Mouse (Mus musculus) forebrain, embryonic 10.5 days (tissue): ENCODE results near the gene Btbd19. TPM values are rescaled to one million over a fixed set of nuclear protein-coding genes. Genes with fewer than 3 reads are reported as not detected.

Source experiments
- DNase-seq: peaks from one replicate; pipeline ENCODE4 v3.0.0-alpha.2; 2017; ENCODE audit warnings: low spot score; ENCODE audit errors: extremely low spot score
- H3K27ac ChIP-seq: fragments of 300-500 bp; sonication (generic); 2 replicates; pipeline ENCODE4 v1.5.1; 2016; ENCODE audit warnings: mild to moderate bottlenecking
- H3K27me3 ChIP-seq: fragments of 300-500 bp; sonication (generic); 2 replicates; pipeline ENCODE4 v1.6.1; 2016; ENCODE audit warnings: mild to moderate bottlenecking; ENCODE audit not compliant: poor library complexity, severe bottlenecking
- H3K36me3 ChIP-seq: fragments of 300-500 bp; sonication (generic); replicated peaks from 2 replicates; pipeline ENCODE4 v1.6.1; 2016; ENCODE audit warnings: mild to moderate bottlenecking, moderate library complexity
- H3K4me1 ChIP-seq: fragments of 300-500 bp; sonication (generic); 2 replicates; pipeline ENCODE4 v1.6.1; 2016
- H3K4me3 ChIP-seq: fragments of 300-500 bp; sonication (generic); 2 replicates; pipeline ENCODE4 v1.5.1; 2016; ENCODE audit warnings: mild to moderate bottlenecking, moderate library complexity
- H3K9me3 ChIP-seq: fragments of 300-500 bp; sonication (generic); 2 replicates; pipeline ENCODE4 v1.6.1; 2016; ENCODE audit warnings: mild to moderate bottlenecking, moderate library complexity
- WGBS: fragments of 180-500 bp; shearing (Covaris S2); methylation state at CpG from one replicate; pipeline ENCODE4 v1.1.7; 2016; 5-methylcytosine and 5-hydroxymethylcytosine counted together
- polyA plus RNA-seq: library from polyadenylated mRNA; unstranded; fragments of >200 nt; fragmentation: Nextera tagmentation; extraction: Ambion mirVana; gene quantifications from 2 replicates; pipeline ENCODE4 v1.2.1, GENCODE M21; 2016

Btbd19 gene
- polyA plus RNA-seq, 1 experiment from 2014 or later: 5.3 TPM

DNA sequence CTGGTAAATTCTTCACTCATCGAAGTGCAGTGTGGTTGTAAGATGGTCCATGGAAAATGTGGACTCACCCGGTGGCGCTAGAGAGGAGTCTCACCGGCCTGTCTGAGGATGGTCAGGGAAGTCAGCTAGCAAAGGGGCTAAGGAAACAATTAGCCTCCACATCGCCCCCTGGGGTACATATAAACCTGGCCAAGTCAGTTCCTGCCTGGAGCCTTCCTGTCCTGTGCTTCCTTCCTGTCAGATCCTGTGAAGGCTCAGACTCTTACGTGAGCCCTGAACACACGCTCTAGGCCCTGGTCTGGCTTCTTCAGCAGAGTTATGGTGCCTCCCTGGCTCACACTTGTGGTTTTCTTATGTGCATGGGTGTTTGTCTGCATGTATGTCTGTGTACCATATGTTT, 24.3 kb downstream of the Btbd19 start:
- H3K27ac ChIP-seq: no peak overlapping the region

DNA sequence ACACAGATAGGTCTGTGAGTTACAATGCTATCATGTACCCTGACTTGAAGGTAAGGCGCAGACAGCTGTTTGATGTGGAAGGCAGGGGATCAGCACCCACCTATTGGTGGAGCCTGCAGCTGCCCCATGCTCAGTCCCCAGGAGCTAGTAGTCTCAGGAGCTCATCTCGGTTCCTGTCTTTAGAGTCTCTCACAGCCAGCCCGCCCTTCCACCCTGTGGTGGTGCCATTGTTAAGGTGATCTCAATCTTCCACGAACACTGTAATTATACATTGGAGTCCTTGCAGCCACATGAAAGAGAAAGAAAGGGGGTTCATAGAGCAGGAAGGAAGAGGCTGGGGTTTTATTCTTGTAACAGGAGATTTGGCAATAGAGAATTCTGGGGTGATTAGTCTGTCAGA, 25.5 kb downstream of the Btbd19 start:
- Histone ChIP-seq H3K27ac (no peak overlapping the region), H3K4me3 (no peak overlapping the region), H3K9me3 (no peaks in the 10 kb centered on the region), H3K27me3 (peaks cover 41% of the 10 kb centered on the region), H3K36me3 (peaks cover 19% of the 10 kb centered on the region), H3K4me1 (peaks cover 51% of the 10 kb centered on the region)
- 73% methylated on average over 4 of the region's 4 CpGs for WGBS
- no peak for DNase-seq

More for the DNA sequence above, 24.3 kb downstream of the Btbd19 start:
- Histone ChIP-seq H3K27me3 (peaks cover 30% of the 10 kb centered on the region), H3K36me3 (peaks cover 28% of the 10 kb centered on the region), H3K9me3 (no peaks in the 10 kb centered on the region), H3K4me1 (peaks cover 48% of the 10 kb centered on the region), H3K4me3 (no peak overlapping the region)
- DNase-seq: no peak
- 47% methylated on average over 7 of the region's 7 CpGs for WGBS

DNA sequence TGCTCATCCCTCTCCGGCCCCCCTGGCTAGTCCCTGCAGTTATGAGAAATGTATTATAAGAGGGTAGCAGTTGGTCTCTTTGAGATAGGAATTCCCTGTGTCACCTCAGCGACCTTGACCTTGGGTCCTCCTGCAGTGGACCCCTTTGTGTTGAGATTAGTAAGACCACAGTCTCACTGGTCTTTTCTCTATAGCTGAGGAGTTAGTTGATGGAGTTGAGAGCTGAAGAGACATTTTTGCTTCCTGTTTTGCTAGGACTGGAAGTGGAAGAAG, 26.8 kb downstream of the Btbd19 start:
- 72% methylated on average over 2 of the region's 2 CpGs for WGBS
- Histone ChIP-seq H3K4me3 (no peak overlapping the region), H3K27ac (peak overlapping the region; percentile 63; the same call in 1 of the 2 replicates), H3K4me1 (peaks cover 52% of the 10 kb centered on the region), H3K36me3 (peaks cover 6% of the 10 kb centered on the region), H3K9me3 (no peaks in the 10 kb centered on the region), H3K27me3 (peaks cover 49% of the 10 kb centered on the region)
- no peak for DNase-seq

DNA sequence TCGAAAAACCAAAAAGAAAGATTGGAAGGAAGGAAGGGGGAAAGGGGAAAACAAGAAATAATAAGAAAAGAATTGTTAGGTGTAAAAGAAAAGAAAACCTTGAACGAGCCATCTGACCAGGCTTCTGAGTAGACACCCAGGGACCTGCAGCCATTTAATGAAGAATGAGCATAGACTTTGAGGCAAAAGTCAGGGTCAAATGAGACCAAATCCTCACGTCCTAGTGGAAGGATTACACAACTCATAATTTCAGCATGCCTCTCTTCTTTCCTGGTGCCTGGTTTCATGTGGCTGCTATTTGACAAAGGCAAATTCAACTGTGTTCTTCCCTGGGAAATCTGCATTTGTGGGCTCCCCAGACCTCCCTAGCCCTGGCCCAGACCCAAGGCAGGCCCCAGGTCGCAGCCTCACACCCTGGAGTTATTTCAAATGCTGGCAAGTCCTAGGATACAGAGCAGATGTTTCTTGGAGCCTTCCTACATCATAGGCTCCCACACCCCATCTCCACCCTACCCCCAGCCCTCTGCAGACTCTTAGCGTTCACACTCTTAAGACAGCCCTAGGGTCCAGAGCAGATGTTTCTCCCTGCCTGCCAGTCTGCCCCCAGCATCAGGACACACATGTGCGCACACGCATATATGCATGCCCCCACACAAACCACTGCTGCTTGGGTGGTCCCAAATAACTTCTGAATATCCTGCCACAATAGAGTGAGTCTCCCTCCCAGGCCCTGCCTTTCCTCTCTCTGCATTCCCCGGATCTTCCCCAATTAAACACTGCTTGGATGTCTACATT, 27.4 kb downstream of the Btbd19 start:
- peaks cover 6% of the 10 kb centered on the region for H3K36me3 ChIP-seq
- H3K27ac ChIP-seq: peak overlapping the region; percentile 63
- DNase-seq: no peak
- H3K27me3 ChIP-seq: peaks cover 49% of the 10 kb centered on the region
- peaks cover 52% of the 10 kb centered on the region for H3K4me1 ChIP-seq
- H3K4me3 ChIP-seq: peak overlapping the region; percentile 71; the same call in 1 of the 2 replicates
- H3K9me3 ChIP-seq: no peaks in the 10 kb centered on the region
- WGBS: 70% methylated on average over 8 of the region's 8 CpGs

DNA sequence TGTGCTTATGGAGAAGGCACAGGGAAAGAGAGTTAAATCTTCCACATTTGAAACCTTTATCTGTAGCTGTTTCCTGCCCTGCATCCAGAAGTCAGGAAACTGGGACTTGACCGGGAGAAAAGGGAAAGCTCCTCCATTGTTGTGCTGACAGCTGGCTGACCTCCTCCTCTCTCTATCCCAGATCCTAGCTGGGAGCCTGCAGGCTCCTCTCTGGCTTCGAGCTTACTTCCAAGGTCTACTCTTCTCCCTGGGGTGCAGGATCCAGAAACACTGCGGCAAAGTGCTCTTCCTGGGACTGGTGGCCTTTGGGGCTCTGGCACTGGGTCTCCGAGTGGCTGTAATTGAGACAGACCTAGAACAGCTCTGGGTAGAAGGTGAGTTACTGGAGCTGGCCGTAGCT, 28.9 kb downstream of the Btbd19 start:
- H3K27me3 ChIP-seq: peaks cover 49% of the 10 kb centered on the region
- no peak for DNase-seq
- peak overlapping the region; percentile 71 for H3K4me3 ChIP-seq
- no peaks in the 10 kb centered on the region for H3K9me3 ChIP-seq
- WGBS: 16% methylated on average over 5 of the region's 5 CpGs
- H3K27ac ChIP-seq: peak overlapping the region; percentile 88
- peaks cover 6% of the 10 kb centered on the region; the same call in 1 of the 2 replicates for H3K36me3 ChIP-seq
- H3K4me1 ChIP-seq: peaks cover 48% of the 10 kb centered on the region

DNA sequence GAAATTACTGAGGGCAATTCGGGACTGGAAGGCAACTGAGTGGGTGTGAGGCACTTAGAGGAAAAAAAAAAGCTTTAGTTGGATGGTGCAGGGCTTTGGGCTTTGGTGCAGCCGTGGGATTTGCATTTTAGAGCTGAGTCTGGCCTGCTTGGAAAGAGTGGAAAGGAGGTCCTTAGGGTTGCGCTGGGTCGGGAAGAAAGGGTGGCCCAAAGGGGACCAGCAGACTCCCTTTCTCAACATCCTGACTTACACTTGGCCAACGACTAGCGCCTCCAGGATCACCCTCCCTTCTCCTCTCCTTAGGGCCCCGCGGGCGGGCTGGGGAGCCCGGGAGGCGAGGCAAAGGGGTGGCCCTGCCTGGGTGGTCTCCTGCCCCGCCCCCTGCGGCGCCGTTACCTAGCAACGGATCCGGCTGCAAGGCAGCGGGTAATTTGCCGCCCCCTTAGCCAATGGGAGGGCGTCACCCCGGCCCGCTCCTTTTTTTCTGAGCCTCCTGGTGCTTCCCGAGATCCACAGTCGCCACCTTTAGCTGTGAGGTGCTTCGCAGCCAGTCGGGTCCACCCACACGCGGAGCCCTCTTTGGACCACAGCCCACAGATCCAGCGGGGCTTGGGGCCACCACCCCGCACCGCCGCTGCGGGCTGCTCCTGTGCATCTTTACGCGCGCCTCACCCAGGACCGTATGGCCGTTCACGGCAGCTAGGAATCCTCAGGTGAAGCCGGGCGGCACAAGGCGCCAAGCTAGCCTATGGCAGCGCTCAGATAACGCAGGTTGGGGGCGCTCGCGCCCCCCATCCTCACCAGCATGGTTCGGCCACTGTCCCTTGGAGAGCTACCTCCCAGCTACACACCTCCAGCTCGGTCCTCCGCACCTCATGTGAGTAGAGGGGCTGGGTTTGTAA, 29.7 kb downstream of the Btbd19 start, which contains the start of gene Ptch2:
Ptch2 (plus strand) TSS at position 525 of the 902 bp plus-strand sequence.
- Histone ChIP-seq H3K4me3 (peak within 1 kb of the TSS; percentile 71), H3K9me3 (no peaks in the 10 kb centered on the region), H3K27me3 (peaks cover 49% of the 10 kb centered on the region), H3K4me1 (peaks cover 43% of the 10 kb centered on the region), H3K27ac (peak within 1 kb of the TSS; percentile 88), H3K36me3 (peaks cover 5% of the 10 kb centered on the region; the same call in 1 of the 2 replicates)
- peak; percentile 88 for DNase-seq
- under 1% methylated on average over 50 of the region's 50 CpGs for WGBS

DNA sequence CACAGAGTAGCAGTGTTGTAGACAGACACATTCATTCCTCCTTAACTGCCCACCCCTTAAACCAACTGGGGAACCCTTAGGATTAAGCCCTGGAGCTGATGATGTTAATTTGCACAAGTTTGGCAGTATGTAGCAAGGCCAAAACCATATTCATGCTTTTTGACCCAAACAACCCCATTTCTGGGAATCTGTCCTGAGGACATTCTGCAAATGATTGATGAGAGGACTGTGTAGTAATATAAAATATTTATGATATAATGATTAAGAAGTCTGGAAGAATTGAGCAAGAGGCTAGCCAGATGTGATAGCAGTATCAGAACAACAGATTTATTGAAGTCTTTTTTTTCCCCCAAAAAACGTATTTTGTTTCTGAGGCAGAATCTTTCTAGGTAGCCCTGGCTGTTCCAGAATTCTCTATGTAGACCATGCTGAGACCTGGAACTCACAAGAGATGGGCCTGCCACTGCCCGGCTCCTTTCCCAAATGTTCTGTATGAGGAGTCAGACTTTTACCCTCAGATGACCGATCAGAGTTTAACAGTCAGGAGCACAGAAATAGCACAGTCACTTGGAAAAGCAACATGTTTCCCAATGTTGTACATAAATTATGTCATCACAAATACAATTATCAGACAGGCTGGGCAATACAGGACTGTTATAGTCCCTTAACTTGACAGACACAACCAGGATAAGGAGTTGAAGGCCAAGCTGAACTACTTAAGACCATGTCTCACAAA, 30.7 kb downstream of the Btbd19 start:
- no peaks in the 10 kb centered on the region for H3K9me3 ChIP-seq
- 0 out of 2 replicates have a peak overlapping the region, but pooled peaks have one; percentile 88 for H3K27ac ChIP-seq
- peaks cover 49% of the 10 kb centered on the region for H3K27me3 ChIP-seq
- WGBS: 92% methylated on average over 3 of the region's 3 CpGs
- no peak overlapping the region for H3K4me3 ChIP-seq
- DNase-seq: no peak
- no peaks in the 10 kb centered on the region for H3K36me3 ChIP-seq
- peaks cover 48% of the 10 kb centered on the region for H3K4me1 ChIP-seq

DNA sequence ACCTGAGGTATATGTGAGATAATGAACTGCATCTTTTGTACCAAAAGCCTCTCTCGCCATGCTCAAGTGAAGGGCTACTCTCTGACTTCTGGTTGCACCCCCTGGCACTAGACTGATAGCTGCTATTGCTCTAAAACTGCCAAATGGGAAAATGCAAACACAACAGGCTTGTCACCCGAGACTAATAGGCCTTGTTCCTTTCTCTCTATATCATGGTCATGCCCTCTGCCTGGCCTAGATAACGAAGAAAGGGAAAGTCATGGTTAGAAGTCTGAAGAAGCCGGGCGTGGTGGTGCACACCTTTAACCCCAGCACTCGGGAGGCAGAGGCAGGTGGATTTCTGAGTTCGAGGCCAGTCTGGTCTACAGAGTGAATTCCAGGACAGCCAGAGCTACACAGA, 34.9 kb downstream of the Btbd19 start:
- 88% methylated on average over 7 of the region's 7 CpGs for WGBS
- Histone ChIP-seq H3K27ac (no peak overlapping the region), H3K27me3 (peaks cover 17% of the 10 kb centered on the region), H3K9me3 (no peaks in the 10 kb centered on the region), H3K4me3 (no peak overlapping the region), H3K4me1 (peaks cover 16% of the 10 kb centered on the region), H3K36me3 (peaks cover 24% of the 10 kb centered on the region)
- DNase-seq: no peak

DNA sequence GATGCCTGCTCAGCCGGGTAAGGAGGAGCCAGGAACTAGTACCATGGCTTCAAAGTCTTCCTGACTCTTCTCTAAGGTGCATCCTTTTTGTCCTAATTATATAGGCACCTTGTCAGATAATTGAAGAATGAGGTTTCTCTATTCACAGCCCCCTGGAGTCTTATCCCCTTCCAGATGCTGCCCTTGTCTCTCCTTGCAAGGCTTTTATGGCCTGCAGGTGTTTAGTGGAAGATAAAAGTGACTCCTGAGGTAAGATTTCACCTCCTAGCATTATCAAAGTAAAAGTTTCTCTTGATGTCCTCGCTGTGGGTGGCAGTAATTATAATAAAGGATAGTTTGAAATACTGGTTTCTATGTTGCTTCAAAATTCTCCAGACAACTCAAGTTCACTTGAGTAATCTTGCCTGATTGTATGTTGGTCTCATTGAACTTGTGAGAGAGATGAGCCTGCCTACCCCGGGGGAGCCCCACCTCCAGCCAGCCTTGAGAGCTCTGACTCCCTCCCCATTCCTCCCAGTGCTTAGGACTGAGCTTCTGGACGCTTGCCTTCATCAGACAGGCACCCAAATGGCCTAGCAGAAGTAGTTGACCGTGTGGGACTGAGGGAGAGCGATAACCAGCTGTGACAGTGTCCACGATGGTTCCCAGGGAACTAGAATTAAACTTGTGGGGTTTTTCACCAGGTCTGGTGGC, 37.4 kb downstream of the Btbd19 start:
- H3K9me3 ChIP-seq: no peaks in the 10 kb centered on the region
- 83% methylated on average over 7 of the region's 7 CpGs for WGBS
- H3K4me3 ChIP-seq: no peak overlapping the region
- no peaks in the 10 kb centered on the region for H3K27me3 ChIP-seq
- H3K27ac ChIP-seq: no peak overlapping the region
- no peak for DNase-seq
- H3K4me1 ChIP-seq: peaks cover 8% of the 10 kb centered on the region; the same call in 1 of the 2 replicates
- peaks cover 41% of the 10 kb centered on the region for H3K36me3 ChIP-seq

DNA sequence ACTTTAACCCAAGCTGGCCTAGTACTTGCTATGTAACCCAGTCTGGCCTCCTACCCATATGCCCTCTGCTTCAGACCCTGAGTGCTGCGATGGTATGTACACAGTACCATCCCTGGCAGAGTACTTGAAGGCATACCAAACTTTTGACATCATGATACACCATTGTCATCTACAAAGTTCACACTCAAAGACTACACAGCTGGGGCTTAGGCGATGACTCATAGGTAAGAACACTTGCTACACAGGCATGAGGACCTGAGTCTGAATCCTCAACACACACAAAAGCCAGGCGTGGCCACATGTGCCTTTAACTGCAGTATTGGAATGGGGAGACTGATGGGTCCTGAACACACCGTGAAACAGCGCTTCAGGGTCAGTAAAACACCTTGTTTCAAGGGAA, 54.3 kb downstream of the Btbd19 start:
- Histone ChIP-seq H3K27me3 (no peaks in the 10 kb centered on the region; the same call in 1 of the 2 replicates), H3K4me3 (no peak overlapping the region), H3K36me3 (peaks cover 95% of the 10 kb centered on the region), H3K9me3 (no peaks in the 10 kb centered on the region), H3K4me1 (no peaks in the 10 kb centered on the region), H3K27ac (no peak overlapping the region)
- WGBS: 95% methylated on average over 5 of the region's 5 CpGs
- no peak for DNase-seq

DNA sequence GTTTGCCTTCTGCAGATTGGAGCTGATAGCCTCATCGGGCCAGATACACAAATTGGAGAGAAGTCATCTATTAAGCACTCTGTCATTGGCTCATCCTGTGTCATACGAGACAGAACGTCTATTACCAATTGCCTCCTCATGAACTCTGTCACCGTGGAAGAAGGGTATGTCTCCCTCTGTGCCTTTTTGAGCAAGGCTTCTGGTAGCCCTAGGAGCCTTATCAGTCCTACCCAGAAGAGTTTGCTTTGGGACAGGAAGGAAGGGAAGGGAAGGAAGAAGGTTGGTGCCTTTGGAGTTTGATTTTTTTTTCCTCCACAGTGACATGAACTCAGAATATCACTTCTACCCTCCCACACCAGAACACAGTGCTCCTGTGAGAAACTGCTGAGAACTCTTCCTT, 54.9 kb downstream of the Btbd19 start:
- no peak overlapping the region for H3K27ac ChIP-seq
- no peaks in the 10 kb centered on the region for H3K4me1 ChIP-seq
- WGBS: 91% methylated on average over 4 of the region's 4 CpGs
- no peak overlapping the region for H3K4me3 ChIP-seq
- peaks cover 3% of the 10 kb centered on the region for H3K27me3 ChIP-seq
- no peak for DNase-seq
- peaks cover 95% of the 10 kb centered on the region for H3K36me3 ChIP-seq
- no peaks in the 10 kb centered on the region for H3K9me3 ChIP-seq

DNA sequence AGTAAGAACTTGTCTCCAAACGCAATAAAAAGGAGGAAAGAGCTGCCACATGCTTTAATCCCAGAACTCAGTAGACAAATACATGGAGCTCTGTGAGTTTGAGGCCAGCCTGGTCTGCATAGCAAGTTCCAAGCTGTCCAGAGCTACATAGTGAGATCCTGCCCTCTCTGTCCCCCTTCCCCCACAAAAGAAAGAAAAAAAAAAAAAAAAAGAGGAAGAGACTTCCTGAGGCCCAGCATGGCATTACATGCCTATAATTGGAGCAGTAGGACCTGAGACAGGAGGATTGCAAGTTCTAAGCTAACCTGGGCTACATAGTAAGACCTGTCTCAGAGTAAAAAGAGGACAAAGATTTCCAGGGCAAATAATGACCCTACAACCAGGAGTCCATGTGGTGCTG, 55.9 kb downstream of the Btbd19 start:
- H3K27me3 ChIP-seq: peaks cover 13% of the 10 kb centered on the region
- no peak overlapping the region for H3K4me3 ChIP-seq
- DNase-seq: no peak
- H3K4me1 ChIP-seq: no peaks in the 10 kb centered on the region
- no peak overlapping the region for H3K27ac ChIP-seq
- H3K36me3 ChIP-seq: peaks cover 95% of the 10 kb centered on the region
- 92% methylated on average over 1 of the region's 1 CpGs for WGBS
- no peaks in the 10 kb centered on the region for H3K9me3 ChIP-seq
